Mouse (Mus musculus): ENCODE data around the gene BC004004.
A peak's percentile ranks its signal among the peaks of the same experiment; 100 is the strongest.
"Not testable (repeated sequence)": the region's sequence is repeated elsewhere in the genome, so short reads cannot be mapped to it uniquely, and the experiment has no call there.

BC004004 gene

DNA sequence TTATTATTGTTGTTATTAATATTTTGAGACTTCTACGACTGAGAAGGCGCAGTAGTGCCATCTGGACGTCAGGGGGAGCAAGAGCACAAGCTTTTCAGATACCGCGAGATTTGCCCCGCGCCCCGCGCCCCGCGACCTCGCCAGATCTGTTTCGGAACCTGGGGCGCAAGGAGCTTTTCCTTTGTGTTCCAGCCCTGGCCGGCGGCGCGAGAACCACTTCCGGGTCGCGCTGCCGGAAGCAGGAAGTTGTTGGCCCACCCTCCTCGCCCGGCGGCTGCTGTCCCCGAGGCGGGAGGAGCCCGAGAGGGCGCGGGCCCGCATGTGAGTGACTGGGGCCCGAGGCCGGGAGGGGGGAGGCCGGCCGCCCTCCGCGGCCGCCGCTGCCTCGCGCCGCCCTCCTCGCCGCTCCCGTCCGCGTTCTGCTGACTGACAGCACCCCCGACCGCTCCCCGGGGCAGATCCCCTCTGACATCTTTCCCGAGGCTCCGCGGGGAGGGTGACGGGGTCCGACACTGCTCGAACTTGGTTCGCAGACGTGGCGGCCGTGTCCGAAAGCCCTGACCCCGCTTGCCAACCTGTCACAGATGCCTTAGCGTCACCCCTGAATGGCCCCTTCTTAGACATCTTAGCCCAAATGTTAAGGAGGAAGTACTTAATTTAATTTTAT lies at the start of gene BC004004:
Gene BC004004, plus strand, starts transcription at position 107 of the 667 bp plus-strand sequence.
- peak; percentile 96 for DNase-seq

DNA sequence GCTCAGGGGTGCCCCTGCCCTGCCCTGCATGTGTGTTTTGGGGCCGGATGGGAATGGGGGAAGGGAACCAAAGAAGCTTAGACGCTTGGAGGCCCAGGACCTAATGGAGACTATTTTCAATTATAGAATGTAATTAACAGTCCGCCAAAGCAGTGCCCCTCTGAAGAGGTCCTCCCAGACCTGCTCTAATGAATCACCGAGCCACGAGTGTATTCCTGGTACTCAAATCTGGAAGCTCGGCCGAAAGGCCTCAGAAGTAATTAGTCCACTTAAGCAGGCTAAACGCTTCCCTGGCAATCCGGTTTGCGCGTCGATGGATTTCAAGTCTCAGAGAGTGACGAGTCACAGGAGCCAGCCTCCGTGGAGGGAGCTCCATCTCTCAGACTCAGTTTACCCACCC lies 48.0 kb upstream of the BC004004 start:
- DNase-seq, result no peak

DNA sequence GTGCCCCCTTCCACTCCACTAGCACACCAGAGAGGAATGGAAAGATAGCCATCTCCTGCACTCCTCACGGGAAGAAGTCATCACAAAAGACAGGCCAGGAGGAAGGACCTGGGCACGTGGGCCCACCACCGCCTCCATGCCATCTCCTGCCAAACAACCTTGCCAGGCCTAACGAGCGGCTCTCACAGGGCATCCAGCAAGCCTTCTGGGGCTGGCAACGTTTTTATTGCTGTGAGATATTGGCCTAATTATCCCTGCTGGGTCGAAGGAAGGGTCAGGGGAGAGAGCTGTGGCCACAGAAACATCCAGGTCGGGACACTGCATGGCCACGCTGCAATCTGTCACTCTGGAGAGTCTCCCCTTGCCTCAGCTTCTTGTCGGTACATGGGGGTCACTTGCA lies 37.5 kb upstream of the BC004004 start:
- no peak for DNase-seq

DNA sequence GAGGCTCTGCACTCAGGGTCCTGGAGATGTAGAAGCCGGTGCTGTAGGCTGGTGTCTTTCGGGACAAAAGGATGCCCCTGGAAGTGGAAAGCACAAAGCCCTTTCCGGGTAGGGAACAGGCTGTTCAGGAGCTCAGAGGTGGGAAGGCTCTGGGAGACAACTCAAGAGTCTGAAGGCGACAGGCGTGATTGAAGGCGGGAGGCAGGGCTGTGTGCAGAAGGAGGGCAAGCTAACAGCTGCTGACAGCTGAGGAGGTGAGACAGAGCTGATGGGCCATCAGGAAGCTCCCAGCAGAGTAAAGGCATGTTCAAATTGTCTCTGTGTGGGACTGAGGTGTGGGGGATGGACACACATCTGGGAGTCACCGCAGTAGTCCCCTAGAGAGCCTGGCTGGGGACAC lies 32.5 kb upstream of the BC004004 start:
- DNase-seq, result peak; percentile 60

DNA sequence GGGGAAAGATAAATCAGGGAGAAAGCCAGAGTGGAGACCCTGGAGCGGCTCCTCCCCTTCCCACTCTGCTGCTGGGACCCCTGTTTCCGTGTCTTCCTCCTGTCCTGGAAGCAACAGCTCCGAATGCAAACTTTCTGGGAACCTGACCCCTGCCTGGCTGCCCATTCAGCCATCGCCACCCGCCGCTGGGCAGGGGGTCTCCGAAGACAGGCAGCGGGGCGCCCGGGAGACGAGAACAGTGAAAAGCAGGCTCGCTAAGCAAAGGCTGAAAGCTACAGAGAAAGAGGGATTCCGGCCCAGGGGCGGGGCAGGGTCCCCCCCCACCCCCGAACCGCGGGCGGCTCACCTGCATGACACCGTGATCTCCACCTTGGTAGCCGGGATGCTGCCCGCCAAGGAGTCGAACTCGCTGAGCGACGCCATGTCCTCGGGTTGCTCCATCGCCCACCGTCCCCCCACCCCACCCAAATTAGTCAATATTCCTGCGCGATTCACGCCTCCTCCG lies 31.3 kb upstream of the BC004004 start:
- DNase-seq, result no peak

DNA sequence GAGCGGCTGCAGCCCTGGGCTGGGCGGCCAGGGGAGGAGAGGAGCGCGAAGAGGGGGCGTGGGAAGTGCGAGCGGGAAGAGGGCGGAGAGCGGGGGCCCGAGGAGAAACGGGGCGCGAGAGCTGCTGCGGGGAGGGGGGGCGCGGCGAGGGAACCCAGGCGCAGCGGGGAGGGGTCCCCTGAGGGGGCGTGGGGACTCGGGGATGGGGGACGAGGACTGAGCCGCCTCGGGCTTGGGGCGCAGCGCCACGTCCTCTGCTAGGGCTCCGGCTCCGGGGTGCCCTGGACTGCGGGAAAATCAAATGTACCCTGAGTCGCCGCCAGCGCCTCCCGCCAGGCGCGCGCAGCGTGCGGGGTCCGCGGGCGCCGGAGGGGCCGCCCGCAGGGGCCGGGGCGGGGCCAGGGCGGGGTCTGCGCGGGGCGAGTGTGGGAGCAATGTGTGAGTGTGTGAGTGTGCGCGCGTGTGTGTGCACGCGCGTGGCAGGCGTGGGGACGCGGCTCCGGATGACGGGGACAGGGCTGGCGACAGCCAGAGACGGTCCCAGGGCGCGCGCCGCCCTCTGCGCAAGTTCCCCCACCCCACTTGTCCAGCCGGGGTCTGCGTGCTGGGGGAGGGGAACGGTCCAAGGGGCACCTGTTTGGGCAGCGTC lies 30.7 kb upstream of the BC004004 start, which contains the start of gene Cpne5:
Gene Cpne5, minus strand, starts transcription at position 396 of the 649 bp plus-strand sequence.
- peak; percentile 67 for DNase-seq

DNA sequence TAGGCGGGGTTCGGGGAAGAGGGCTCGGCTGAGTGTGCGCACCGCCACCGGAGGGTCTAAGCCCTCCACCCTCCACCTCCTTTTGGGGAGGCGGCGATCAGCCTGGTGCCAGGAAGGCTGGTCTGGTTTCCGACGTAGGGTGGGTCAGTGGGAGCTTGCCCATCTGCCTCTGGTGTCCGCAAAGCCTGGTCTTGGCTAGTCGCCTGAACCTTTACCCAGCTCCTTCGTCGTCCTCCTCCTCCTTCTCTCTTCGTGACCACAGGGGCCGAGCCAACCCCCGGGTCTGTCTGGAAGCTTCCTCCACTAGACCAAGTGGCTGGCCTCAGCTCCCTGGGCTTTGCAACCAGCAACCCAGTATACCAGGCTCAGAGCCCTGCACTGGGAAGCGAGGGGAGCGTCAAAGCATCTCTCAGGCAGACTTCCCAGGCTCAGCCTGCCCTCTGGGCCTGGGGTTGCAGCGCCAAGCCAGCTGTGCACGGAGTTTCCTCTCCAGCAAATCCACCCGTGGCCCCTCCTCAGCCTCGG lies 30.1 kb upstream of the BC004004 start:
- DNase-seq, result peak; percentile 38

DNA sequence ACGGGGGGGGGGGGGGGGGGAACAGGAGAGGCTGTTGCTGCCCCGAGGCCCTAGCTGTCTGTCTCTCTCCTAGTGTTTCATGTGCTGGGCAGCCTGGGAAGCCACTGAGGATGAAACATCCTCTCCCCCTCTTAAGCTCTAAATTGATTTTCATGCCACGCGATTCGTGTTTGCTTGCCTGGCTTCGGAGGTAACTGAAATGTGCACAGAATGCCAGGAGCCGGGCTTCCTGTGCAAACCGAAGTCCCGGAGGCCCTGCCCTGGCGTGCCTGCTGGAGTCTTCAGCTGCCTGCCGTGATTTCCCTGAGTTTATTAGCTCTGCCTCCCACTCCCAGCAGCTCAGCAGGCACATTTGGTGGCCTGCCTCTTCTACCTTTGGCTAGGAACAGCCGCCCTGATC lies 23.7 kb upstream of the BC004004 start:
- DNase-seq, result peak; percentile 38

DNA sequence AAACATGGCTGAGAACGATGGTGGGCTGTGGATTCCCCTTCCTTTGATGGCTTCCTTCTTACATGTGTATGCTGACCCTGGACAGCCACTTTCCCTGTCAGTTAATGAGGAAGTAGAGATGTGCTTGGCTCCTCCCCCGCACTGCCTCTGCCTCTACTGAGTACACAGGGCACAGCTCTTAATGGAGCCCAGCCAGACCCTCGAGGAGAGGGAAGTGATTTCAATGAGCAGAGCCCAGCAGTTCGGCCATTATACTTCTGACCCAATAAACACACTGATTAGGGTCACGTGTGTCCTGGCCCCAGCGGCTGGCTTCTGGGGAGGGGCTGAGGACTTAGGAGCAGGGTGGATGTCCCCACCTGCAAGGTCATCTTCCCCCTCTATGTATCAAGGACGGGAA lies 22.9 kb upstream of the BC004004 start:
- DNase-seq, result no peak

DNA sequence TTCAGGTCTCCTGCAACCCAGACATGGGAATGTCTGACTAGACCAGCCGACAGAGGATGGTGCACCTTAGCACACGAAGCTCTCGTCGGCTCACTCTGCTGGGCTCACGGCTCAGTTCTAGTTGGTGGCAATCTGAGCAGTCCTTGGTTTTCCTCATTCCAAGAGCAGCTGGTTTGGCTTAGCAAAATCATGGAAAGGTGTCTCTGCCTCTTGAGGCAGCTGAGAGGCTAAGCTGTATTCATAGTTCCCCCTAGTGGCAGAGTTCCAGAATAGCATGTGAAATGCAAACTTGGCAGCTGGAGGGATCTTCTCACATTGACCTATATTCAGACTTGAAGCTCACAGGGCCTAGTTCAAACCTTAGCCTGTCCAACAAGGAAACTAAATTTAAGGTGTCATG lies 22.0 kb upstream of the BC004004 start:
- DNase-seq, result peak; percentile 64

DNA sequence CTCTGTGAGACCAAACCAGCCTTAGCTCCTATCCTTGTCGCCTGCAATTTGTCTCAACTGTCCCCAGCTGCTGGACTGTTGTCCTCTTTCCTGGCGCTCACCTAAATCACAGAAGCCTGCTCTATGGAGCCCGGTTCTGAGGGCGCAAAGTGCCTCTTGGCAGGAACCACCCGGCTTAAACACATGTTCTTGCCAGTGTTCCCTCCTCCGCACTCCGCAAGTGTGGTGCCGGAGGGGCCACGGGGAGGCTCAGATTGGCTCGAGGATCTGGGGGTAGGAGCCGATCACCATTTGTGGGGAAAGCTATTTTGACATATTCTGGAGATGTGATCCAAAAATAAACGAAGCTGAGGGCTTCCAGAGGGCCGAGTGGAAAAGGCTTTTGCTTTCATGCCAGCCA lies 20.7 kb upstream of the BC004004 start:
- DNase-seq, result peak; percentile 77

DNA sequence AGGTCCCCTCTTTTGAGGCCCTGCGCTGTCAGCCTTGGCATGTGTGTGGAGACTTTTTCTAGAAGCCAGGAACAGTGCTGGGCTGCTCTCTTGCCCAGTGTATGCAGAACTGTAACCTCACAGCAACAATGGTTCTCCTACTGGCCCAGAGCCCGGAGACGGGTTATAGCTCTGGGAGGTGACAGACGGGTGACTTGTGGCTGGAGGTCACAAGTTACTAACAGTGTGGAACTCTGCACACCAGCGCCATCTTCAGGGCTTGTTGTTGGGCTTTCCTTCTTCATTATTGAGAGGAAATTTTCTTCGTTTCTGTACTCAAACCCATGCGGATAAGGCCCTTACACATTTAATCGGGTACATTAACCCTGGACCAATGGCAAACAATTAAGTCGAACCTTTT lies 19.1 kb upstream of the BC004004 start:
- no peak for DNase-seq

DNA sequence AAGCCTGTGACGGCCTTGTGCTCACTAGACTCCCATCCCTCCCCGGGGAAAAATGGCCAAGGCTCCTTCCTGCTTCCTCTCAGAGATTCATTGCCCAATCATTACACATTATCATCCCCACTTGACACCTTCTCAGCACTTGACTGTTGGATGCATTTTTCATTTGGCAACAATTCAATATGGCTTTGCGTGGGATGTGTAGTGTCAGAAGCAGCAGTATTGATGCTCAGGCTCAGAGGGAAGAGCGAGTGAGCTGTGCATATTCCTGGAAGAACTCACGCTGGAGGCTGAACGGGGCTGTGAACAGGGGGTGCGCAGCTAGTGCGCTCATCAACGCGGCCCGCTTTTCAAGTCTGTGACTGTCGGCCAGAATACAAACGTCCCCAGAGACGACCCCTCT lies 17.6 kb upstream of the BC004004 start:
- peak; percentile 60 for DNase-seq

DNA sequence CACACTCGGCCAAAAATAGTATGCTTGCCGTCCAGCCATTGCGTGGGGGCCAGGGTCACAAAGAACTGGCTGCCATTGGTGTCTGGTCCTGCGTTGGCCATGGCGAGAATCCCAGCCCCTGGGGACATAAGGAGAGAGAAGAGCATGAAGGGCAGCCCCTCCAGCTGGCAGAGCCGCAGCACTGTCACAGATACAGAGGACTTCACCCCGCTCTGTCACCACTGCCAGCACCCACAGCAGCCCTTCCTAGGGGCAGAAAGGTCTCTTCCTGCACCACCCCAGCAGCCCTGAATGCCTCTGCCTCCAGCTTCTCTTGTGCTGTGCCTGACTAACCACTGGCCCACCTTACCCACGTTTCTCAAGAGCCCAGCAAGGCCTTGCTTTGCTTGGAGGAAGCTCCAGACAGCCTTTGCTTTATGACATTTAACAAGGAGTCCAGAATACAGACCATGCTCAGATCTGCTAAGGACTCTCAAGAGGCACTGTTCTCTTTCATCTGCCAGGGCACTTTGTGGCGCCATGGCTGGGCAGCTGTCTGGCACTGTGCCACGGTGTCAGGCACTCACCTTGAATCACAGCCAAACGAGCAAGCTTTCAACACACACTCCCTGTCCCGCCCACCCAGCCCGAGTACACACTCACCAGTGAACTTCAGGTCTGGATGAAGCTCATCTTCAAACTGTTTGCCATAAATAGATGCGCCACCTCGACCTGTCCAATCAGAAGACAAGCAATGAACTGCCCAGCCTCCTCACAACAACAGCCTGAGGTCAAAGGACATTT lies 16.8 kb upstream of the BC004004 start:
- no peak for DNase-seq

DNA sequence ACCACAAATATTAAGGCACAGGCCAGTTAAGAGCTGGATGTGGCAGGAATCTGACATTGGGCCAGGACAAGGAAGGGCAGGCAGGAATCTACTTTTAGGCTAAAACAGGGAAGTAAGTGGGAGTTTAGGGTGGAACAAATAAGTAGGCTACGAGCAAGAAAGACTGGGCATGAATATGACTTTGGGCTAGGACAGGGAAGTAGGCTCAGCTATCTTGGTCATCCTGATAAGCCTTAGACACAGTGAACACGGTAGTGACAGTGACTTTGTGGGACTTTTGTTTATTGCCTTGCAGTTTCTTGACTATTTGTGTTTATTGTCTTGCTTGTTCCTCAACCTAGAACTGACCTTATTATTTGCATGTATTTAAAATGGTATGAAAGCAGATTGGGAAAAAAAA lies 15.4 kb upstream of the BC004004 start:
- DNase-seq, result no peak

DNA sequence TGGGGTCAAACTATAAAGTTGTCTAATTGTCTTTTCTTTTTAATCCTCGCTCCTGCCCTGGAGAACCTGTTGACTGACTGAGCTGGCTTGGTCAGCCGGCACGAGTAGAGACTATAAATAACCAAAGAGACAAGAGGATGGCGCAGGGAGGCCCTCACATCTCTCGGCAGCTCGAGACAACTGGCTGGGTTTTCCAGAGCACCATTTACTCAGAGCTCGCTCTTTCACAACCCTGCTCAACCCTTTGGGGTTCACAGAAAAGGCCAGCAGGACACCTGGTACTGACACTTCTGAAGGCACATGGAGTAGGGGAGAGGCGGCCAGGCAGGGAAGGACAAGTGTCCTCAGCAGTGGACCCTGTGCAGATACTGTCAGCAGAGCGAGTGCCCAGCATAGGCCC lies 14.9 kb upstream of the BC004004 start:
- no peak for DNase-seq

DNA sequence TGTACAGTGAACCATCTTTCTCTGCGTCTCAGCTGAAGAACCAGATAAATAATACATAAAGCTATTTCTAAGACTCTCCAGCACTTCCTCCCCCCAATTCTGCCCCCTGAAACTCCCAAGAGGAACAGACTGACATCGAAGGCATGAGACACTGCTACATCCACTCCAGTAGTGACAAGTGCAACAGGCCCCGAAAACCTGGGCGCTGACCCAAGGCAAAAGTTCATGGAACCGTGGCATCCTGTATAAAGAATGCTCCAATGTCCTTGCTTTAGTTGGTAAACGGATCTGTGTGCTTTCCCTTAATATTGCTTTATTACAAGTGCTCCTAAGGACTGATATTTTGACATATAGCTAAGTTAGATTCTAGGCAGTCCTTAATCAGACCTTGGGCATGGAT lies 13.8 kb upstream of the BC004004 start:
- DNase-seq, result not testable (repeated sequence)

DNA sequence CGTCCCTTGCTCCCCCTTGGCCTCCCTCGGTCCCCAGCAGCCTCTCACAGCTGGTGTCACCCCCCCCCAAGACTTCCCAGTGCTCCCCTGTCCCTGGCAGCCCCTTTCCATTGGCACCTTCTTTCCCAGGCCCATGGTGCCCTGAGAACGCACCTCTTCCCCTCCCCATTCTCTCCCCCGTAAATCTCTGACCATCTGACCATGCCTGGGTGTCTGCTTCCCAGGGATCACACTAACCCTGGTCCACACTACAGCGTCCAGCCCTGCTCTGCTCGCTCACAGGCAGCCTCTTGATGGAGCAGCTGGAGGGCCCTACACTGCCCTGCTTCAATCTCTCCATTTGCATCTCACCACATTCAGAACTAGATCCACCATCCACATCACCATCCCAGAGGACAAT lies 12.1 kb upstream of the BC004004 start:
- DNase-seq, result no peak

DNA sequence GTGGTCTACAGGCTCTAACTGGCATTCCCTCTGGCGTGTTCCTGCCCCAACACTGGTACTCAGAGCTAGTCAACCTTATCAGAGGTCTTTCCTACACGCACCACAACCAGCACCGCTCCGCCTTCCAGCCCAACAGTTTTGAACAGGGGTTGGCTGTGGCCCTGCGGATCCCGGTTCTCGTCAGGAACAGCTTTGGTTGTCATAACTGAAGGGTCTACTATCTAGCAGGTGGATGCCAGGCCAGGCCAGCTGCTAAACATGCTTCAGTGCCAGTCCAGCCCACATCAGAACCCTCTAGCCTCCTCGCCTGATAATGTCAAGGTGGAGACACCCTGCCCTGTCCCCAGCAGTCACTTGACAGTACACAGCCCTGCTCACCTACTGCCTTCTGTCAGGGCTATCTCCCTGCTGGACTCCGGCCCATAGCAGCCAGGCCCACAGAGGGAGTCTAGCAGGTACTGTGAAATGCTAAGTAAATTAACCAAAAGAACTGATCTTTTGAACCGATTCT lies 11.5 kb upstream of the BC004004 start:
- DNase-seq, result no peak

DNA sequence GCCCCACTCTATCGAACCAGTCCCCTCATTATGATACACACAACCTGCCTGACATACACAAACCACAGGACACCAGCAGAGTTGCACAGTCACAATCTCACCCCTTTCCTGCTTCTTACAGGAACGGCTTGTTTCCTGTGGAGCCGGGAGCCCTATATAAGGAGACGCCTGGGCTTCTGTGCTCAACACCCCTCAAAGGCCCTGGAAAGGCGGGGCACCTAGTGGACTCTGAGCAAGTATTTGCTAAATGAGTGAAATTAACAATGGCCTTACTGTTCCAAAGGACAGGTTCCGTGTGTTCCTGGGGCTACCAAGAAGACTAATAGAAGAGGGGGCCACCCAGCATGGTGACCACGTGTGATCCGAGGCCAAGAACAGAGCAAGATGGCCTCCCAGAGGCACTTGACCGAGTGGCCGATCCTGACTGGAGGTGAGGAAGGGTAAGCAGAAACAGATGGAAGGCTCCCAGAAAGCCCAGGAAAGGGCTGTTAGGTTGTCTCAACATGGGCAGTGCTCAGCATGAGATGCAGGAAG lies 10.5 kb upstream of the BC004004 start:
- DNase-seq, result no peak

DNA sequence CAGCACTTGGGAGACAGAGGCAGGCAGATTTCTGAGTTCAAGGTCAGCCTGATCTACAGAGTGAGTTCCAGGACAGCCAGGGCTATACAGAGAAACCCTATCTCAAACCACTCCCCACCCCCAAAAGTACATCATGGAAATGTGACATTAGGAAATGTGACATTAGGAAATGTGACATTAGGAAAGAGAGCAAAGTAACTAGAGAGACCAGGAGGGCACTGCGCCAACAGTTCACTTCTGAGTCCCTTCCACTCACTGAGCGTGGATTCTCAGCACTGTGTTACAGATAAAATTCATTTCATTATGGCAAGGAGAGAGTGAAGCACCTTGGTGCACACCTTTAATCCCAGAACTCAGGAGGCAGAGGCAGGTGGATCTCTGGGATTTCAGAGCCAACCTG lies 9.7 kb upstream of the BC004004 start:
- DNase-seq, result no peak

DNA sequence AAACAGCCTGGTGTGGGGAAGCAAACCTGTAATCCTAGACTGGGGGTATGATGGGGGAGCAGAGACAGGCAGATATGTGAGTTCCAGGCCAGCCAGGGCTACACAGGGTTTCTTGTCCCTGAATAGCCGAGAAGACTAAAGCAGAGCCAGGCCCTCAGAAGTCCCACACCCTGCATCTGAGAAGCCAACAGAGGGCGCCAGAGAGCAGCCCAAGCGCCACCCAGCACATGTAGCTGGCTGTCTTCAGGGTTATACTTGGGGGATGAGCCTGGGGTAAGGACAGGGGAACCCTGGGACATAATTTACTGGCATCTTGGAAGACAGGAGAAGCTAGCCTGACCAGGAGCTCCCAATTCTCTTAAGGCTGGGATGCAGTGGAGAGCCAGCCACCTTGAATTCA lies 9.1 kb upstream of the BC004004 start:
- peak; percentile 65 for DNase-seq

DNA sequence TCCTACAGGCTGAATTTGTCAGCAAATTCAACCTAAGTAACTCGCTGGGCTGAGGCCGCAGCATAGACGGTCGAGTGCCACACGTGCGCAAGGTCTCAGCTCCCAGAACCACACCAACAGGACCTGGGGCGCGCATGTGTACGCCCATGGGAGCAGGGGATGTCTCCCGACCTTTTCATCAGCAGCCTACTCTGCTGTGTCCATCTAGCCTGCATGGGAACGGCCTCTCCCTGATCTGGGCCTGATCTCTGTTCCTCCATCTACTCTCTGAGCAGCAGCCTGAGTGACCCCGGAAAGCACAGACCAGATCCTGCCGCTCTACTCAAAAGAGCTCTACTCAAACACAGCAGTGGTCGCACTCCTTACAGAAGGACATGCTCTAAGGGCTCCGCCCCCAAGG lies 8.1 kb upstream of the BC004004 start:
- no peak for DNase-seq

All from right cerebral cortex, adult 18-20 months (tissue).